Mouse (Mus musculus) limb, embryonic 10.5 days (tissue): ENCODE data around the gene Tnfsf12. TPM values are rescaled to one million over a fixed set of nuclear protein-coding genes. Genes with fewer than 3 reads are reported as not detected.
"Not testable (repeated sequence)": the region's sequence is repeated elsewhere in the genome, so short reads cannot be mapped to it uniquely, and the experiment has no call there.

Experiments
- DNase-seq: peaks from one replicate; pipeline ENCODE4 v3.0.0-alpha.2; 2017; ENCODE audit warnings: low spot score
- H3K27ac ChIP-seq: fragments of 300-500 bp; sonication (generic); 2 replicates; pipeline ENCODE4 v1.5.1; 2016; ENCODE audit warnings: mild to moderate bottlenecking
- H3K27me3 ChIP-seq: fragments of 300-500 bp; sonication (generic); 2 replicates; pipeline ENCODE4 v1.6.1; 2016; ENCODE audit warnings: low read depth, mild to moderate bottlenecking; ENCODE audit not compliant: poor library complexity, severe bottlenecking
- H3K36me3 ChIP-seq: fragments of 300-500 bp; sonication (generic); 2 replicates; pipeline ENCODE4 v1.6.1; 2016; ENCODE audit warnings: mild to moderate bottlenecking, moderate library complexity
- H3K4me1 ChIP-seq: fragments of 300-500 bp; sonication (generic); 2 replicates; pipeline ENCODE4 v1.6.1; 2016
- H3K4me3 ChIP-seq: fragments of 300-500 bp; sonication (generic); 2 replicates; pipeline ENCODE4 v1.5.1; 2016; ENCODE audit warnings: mild to moderate bottlenecking, moderate library complexity
- H3K9me3 ChIP-seq: fragments of 300-500 bp; sonication (generic); replicated peaks from 2 replicates; pipeline ENCODE4 v1.6.1; 2016; ENCODE audit warnings: mild to moderate bottlenecking
- WGBS: fragments of 180-500 bp; shearing (Covaris S2); methylation state at CpG from one replicate; pipeline ENCODE4 v1.1.7; 2016; 5-methylcytosine and 5-hydroxymethylcytosine counted together
- polyA plus RNA-seq: library from polyadenylated mRNA; unstranded; fragments of >200 nt; fragmentation: Nextera tagmentation; extraction: Ambion mirVana; gene quantifications from 2 replicates; pipeline ENCODE4 v1.2.1, GENCODE M21; 2016

Tnfsf12 gene
- 3.0 and 4.2 TPM in 2 replicates for polyA plus RNA-seq

GRCm38 (mm10) chr11:69695361-69696181 lies at the start of gene Tnfsf12, which contains the start of gene Tnfsfm13:
Tnfsf12 (minus strand) TSS chr11:69695849.
Tnfsfm13 (minus strand) TSS chr11:69696098.
- 2% methylated on average over 41 of the region's 41 CpGs for WGBS
- Histone ChIP-seq H3K4me3 (peak within 1 kb of the TSS; percentile 69), H3K27me3 (no peaks in the 10 kb centered on the region; the same call in 1 of the 2 replicates), H3K4me1 (peaks cover 22% of the 10 kb centered on the region), H3K36me3 (no peaks in the 10 kb centered on the region), H3K9me3 (no peaks in the 10 kb centered on the region), H3K27ac (peak within 1 kb of the TSS; percentile 90)
- DNase-seq = peak; percentile 79

GRCm38 (mm10) chr11:69731408-69731807 lies 35.8 kb upstream of the Tnfsf12 start:
- 82% methylated on average over 2 of the region's 3 CpGs for WGBS
- H3K9me3 ChIP-seq, H3K27ac ChIP-seq, H3K4me1 ChIP-seq, H3K27me3 ChIP-seq, DNase-seq, H3K4me3 ChIP-seq: not testable (repeated sequence)
- peaks cover 46% of the 10 kb centered on the region for H3K36me3 ChIP-seq

GRCm38 (mm10) chr11:69729063-69729462 lies 33.4 kb upstream of the Tnfsf12 start:
- 18% methylated on average over 3 of the region's 3 CpGs for WGBS
- no peaks in the 10 kb centered on the region for H3K27me3 ChIP-seq

GRCm38 (mm10) chr11:69725951-69726350 lies 30.3 kb upstream of the Tnfsf12 start:
- 36% methylated on average over 5 of the region's 5 CpGs for WGBS
- Histone ChIP-seq H3K4me1 (no peaks in the 10 kb centered on the region), H3K27ac (no peak overlapping the region), H3K36me3 (no peaks in the 10 kb centered on the region), H3K4me3 (no peak overlapping the region), H3K9me3 (no peaks in the 10 kb centered on the region), H3K27me3 (no peaks in the 10 kb centered on the region)
- no peak for DNase-seq

More at GRCm38 (mm10) chr11:69729063-69729462, 33.4 kb upstream of the Tnfsf12 start:
- H3K4me3 ChIP-seq = no peak overlapping the region
- DNase-seq = peak; percentile 60
- H3K9me3 ChIP-seq = no peaks in the 10 kb centered on the region
- H3K36me3 ChIP-seq = peaks cover 22% of the 10 kb centered on the region
- H3K4me1 ChIP-seq = no peaks in the 10 kb centered on the region
- no peak overlapping the region for H3K27ac ChIP-seq

- 55% methylated on average over 2 of the region's 2 CpGs for WGBS
- no peak overlapping the region for H3K27ac ChIP-seq
- H3K9me3 ChIP-seq = no peaks in the 10 kb centered on the region
- no peaks in the 10 kb centered on the region for H3K36me3 ChIP-seq
- peaks cover 9% of the 10 kb centered on the region for H3K4me1 ChIP-seq
- no peak for DNase-seq
- no peak overlapping the region for H3K4me3 ChIP-seq
- H3K27me3 ChIP-seq = no peaks in the 10 kb centered on the region
Measured at GRCm38 (mm10) chr11:69723074-69723473, 27.4 kb upstream of the Tnfsf12 start.

- 79% methylated on average over 6 of the region's 6 CpGs for WGBS
- H3K4me1 ChIP-seq = peaks cover 18% of the 10 kb centered on the region
- no peaks in the 10 kb centered on the region for H3K27me3 ChIP-seq
- no peak for DNase-seq
- H3K4me3 ChIP-seq = no peak overlapping the region
- no peaks in the 10 kb centered on the region for H3K36me3 ChIP-seq
- H3K9me3 ChIP-seq = no peaks in the 10 kb centered on the region
- H3K27ac ChIP-seq = no peak overlapping the region; the same call in 1 of the 2 replicates
Measured at GRCm38 (mm10) chr11:69720852-69721251, 25.2 kb upstream of the Tnfsf12 start.

- Histone ChIP-seq H3K27ac (no peak overlapping the region), H3K27me3 (no peaks in the 10 kb centered on the region), H3K4me1 (peaks cover 32% of the 10 kb centered on the region), H3K4me3 (no peak overlapping the region), H3K9me3 (no peaks in the 10 kb centered on the region), H3K36me3 (no peaks in the 10 kb centered on the region)
- no peak for DNase-seq
- WGBS = 70% methylated on average over 6 of the region's 6 CpGs
Measured at GRCm38 (mm10) chr11:69719423-69719822, 23.8 kb upstream of the Tnfsf12 start.

GRCm38 (mm10) chr11:69718661-69719060 lies 23.0 kb upstream of the Tnfsf12 start:
- H3K9me3 ChIP-seq = no peaks in the 10 kb centered on the region
- H3K4me1 ChIP-seq = peaks cover 35% of the 10 kb centered on the region
- H3K36me3 ChIP-seq = no peaks in the 10 kb centered on the region
- WGBS = 32% methylated on average over 15 of the region's 15 CpGs
- peak overlapping the region; percentile 71 for H3K27ac ChIP-seq
- peak; percentile 57 for DNase-seq
- H3K27me3 ChIP-seq = no peaks in the 10 kb centered on the region
- H3K4me3 ChIP-seq = peak overlapping the region; percentile 20

- H3K9me3 ChIP-seq = no peaks in the 10 kb centered on the region
- 63% methylated on average over 4 of the region's 4 CpGs for WGBS
- DNase-seq = no peak
- H3K27ac ChIP-seq = peak overlapping the region; percentile 77
- H3K27me3 ChIP-seq = no peaks in the 10 kb centered on the region
- H3K36me3 ChIP-seq = no peaks in the 10 kb centered on the region
- H3K4me1 ChIP-seq = peaks cover 42% of the 10 kb centered on the region
- H3K4me3 ChIP-seq = no peak overlapping the region
Measured at GRCm38 (mm10) chr11:69716953-69717352, 21.3 kb upstream of the Tnfsf12 start.

GRCm38 (mm10) chr11:69715929-69716328 lies 20.3 kb upstream of the Tnfsf12 start:
- H3K9me3 ChIP-seq = no peaks in the 10 kb centered on the region
- no peaks in the 10 kb centered on the region for H3K36me3 ChIP-seq
- peak; percentile 46 for DNase-seq
- H3K4me1 ChIP-seq = peaks cover 42% of the 10 kb centered on the region
- H3K27me3 ChIP-seq = no peaks in the 10 kb centered on the region
- H3K4me3 ChIP-seq = peak overlapping the region; percentile 6; the same call in 1 of the 2 replicates
- WGBS = 15% methylated on average over 5 of the region's 5 CpGs
- H3K27ac ChIP-seq = peak overlapping the region; percentile 77

- H3K9me3 ChIP-seq = no peaks in the 10 kb centered on the region
- peak overlapping the region; percentile 77 for H3K27ac ChIP-seq
- WGBS = 56% methylated on average over 9 of the region's 9 CpGs
- no peak overlapping the region; the same call in 1 of the 2 replicates for H3K4me3 ChIP-seq
- H3K4me1 ChIP-seq = peaks cover 42% of the 10 kb centered on the region
- H3K36me3 ChIP-seq = no peaks in the 10 kb centered on the region
- DNase-seq = peak; percentile 64
- no peaks in the 10 kb centered on the region for H3K27me3 ChIP-seq
Measured at GRCm38 (mm10) chr11:69715482-69715881, 19.8 kb upstream of the Tnfsf12 start.

GRCm38 (mm10) chr11:69714636-69715329 lies 19.1 kb upstream of the Tnfsf12 start:
- WGBS = 49% methylated on average over 18 of the region's 18 CpGs
- H3K27me3 ChIP-seq = no peaks in the 10 kb centered on the region
- peak; percentile 85 for DNase-seq
- no peaks in the 10 kb centered on the region for H3K36me3 ChIP-seq
- peak overlapping the region; percentile 6; the same call in 1 of the 2 replicates for H3K4me3 ChIP-seq
- peak overlapping the region; percentile 77 for H3K27ac ChIP-seq
- no peaks in the 10 kb centered on the region for H3K9me3 ChIP-seq
- peaks cover 44% of the 10 kb centered on the region for H3K4me1 ChIP-seq
